Mouse (Mus musculus): ENCODE data around the gene Ddx20. TPM values are rescaled to one million over a fixed set of nuclear protein-coding genes. Genes with fewer than 3 reads are reported as not detected.

The Ddx20 gene
- total and polyA plus RNA-seq, 3 experiments: 4.1 to 12.3 (median 9.2) TPM

GRCm38 (mm10) chr3:105698311-105698710, 10.9 kb upstream of the Ddx20 start:
- H3K27ac ChIP-seq: no peak overlapping the region
- TF ChIP-seq CTCF (IDR thresholded peaks at IDR 0.05): no peak
- no peak for TF ChIP-seq POLR2A (IDR thresholded peaks at IDR 0.05; ENCODE audit: insufficient read depth, low read depth, low read length)
- no peak for TF ChIP-seq EP300 (IDR thresholded peaks at IDR 0.05; ENCODE audit: insufficient read depth, low read depth, low read length)
- DNase-seq: peak in 1 of 2 experiments; percentile 17
- no peak overlapping the region for H3K4me3 ChIP-seq
- H3K4me1 ChIP-seq (ENCODE audit: control insufficient read depth, insufficient read depth, low read length): peaks cover 29% of the 10 kb centered on the region
- H3K36me3 ChIP-seq (ENCODE audit: control insufficient read depth, insufficient read depth, low read length): no peaks in the 10 kb centered on the region; the same call in 1 of the 2 replicates
- H3K9ac ChIP-seq (ENCODE audit: low read depth, low read length): no peak overlapping the region
- no peaks in the 10 kb centered on the region for H3K27me3 ChIP-seq (ENCODE audit: control insufficient read depth, insufficient read depth, low read length)
- 56% methylated on average over 1 of the region's 1 CpGs for WGBS
- no peaks in the 10 kb centered on the region for H3K79me2 ChIP-seq (replicated peaks; ENCODE audit: control insufficient read depth, insufficient read depth, low read length)
- intact Hi-C loops (cut with DNase I): no loop called here

- Histone ChIP-seq H3K36me3 (ENCODE audit: control insufficient read depth, insufficient read depth, low read length) (no peaks in the 10 kb centered on the region; the same call in 1 of the 2 replicates), H3K27me3 (ENCODE audit: control insufficient read depth, insufficient read depth, low read length) (no peaks in the 10 kb centered on the region), H3K4me3 (no peak overlapping the region), H3K79me2 (replicated peaks; ENCODE audit: control insufficient read depth, insufficient read depth, low read length) (no peaks in the 10 kb centered on the region), H3K27ac (peak overlapping the region; percentile 89), H3K9ac (ENCODE audit: low read depth, low read length) (no peak overlapping the region), H3K4me1 (ENCODE audit: control insufficient read depth, insufficient read depth, low read length) (peaks cover 28% of the 10 kb centered on the region)
- TF ChIP-seq EP300 (IDR thresholded peaks at IDR 0.05; ENCODE audit: insufficient read depth, low read depth, low read length) (no peak), POLR2A (IDR thresholded peaks at IDR 0.05; ENCODE audit: insufficient read depth, low read depth, low read length) (no peak), CTCF (IDR thresholded peaks at IDR 0.05) (no peak)
- no peak for DNase-seq
- intact Hi-C loops (cut with DNase I): no loop called here
- 72% methylated on average over 5 of the region's 5 CpGs for WGBS
Observed at GRCm38 (mm10) chr3:105697148-105697441, 9.7 kb upstream of the Ddx20 start.

DNA sequence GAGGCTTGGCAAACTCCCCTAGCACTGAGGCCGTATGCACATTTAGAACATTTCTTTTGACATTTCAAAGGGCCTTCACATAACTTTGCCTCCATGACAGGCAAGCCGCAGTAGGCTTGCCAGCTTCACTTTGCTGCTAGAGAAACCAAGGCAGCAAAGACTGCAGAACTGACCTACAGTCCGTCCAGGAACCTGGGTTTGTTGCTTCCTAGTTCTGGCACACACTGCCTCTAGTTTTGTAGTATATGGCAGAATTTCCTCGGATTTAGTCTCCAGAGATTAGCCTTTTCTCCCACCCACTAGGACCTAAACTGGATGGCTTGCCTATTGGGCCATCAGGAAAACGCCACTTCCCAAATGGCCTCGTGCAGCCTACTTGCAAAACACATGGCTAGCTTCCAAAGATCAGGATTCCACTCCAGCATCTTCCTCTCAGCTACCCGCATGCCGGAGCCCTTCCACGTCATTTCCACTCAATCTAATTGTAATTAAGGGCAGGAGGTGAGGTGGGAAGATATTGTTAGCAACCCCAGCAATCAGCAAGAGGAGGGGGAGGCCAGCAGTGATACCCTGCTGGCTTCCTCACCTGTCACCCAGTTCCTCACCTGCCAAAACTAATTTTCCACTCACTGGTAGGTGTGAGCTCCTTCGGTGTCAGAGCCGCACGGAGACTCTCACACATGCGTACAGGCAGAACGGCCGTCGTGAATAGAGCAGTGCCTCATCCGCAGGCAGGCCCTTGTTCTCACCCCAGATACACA, 9.2 kb upstream of the Ddx20 start:
- Histone ChIP-seq H3K4me1 (ENCODE audit: control insufficient read depth, insufficient read depth, low read length) (peaks cover 24% of the 10 kb centered on the region), H3K9ac (ENCODE audit: low read depth, low read length) (peak overlapping the region; percentile 41), H3K4me3 (no peak overlapping the region; the same call in 1 of the 2 replicates), H3K27me3 (ENCODE audit: control insufficient read depth, insufficient read depth, low read length) (no peaks in the 10 kb centered on the region), H3K79me2 (replicated peaks; ENCODE audit: control insufficient read depth, insufficient read depth, low read length) (no peaks in the 10 kb centered on the region), H3K27ac (peak overlapping the region; percentile 89), H3K36me3 (ENCODE audit: control insufficient read depth, insufficient read depth, low read length) (no peaks in the 10 kb centered on the region; the same call in 1 of the 2 replicates)
- DNase-seq: peak; percentile 36 to 46
- intact Hi-C loops (cut with DNase I): no loop called here
- WGBS: 35% methylated on average over 17 of the region's 17 CpGs
- TF ChIP-seq CTCF (IDR thresholded peaks at IDR 0.05) (no peak), EP300 (IDR thresholded peaks at IDR 0.05; ENCODE audit: insufficient read depth, low read depth, low read length) (0 out of 2 replicates have a peak, but pooled peaks have one; percentile 26)

DNA sequence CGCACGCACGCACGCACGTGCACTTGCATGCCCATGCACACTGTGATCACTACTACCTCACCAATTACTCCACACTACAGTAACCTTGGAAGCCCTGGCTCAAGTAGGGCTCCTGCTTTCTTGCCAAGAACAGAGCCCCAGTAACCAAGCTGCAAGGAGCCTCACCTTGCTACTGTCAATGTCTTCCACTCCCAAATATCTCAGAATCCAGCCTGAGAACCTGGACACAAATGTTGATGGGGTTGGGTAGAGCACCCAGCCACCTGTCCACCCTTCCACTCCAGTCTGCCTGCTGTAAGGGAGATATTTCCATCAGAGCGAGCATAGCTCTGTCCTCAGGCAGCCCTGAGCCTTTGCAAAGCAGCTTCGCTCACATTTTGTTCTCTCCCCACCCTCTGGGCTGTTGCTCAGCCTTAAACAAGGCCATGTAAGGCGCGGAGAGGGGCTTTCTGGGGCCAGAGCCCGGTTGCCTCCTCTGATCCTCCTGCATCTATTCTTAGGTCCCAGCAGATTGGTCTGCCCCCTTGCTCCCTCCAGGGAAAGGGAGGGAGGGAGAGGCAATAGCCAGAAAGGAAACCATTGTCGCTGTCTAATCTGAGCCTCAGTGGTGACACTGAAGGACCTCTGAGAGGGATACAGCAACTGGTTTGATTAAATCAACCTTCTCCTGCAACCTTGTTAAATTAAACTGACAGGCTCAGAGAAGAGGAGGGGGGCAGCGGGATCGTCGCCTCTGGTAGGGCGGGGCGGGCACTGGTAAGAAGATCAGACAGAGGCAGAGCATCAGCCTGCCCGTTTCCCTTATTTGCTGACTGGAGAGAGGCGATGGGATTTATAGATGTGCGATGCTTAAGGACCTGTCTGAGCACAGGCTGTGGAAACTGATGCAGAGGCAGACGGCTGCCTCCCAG, 8.4 kb upstream of the Ddx20 start:
- Histone ChIP-seq H3K79me2 (replicated peaks; ENCODE audit: control insufficient read depth, insufficient read depth, low read length) (no peaks in the 10 kb centered on the region), H3K27ac (peak overlapping the region; percentile 89), H3K9ac (ENCODE audit: low read depth, low read length) (peak overlapping the region; percentile 41), H3K36me3 (ENCODE audit: control insufficient read depth, insufficient read depth, low read length) (no peaks in the 10 kb centered on the region; the same call in 1 of the 2 replicates), H3K4me1 (ENCODE audit: control insufficient read depth, insufficient read depth, low read length) (peaks cover 23% of the 10 kb centered on the region), H3K4me3 (peak overlapping the region; percentile 17), H3K27me3 (ENCODE audit: control insufficient read depth, insufficient read depth, low read length) (no peaks in the 10 kb centered on the region)
- peak; percentile 65; the same call in 1 of the 2 replicates for TF ChIP-seq POLR2A (IDR thresholded peaks at IDR 0.05; ENCODE audit: insufficient read depth, low read depth, low read length)
- no peak for TF ChIP-seq EP300 (IDR thresholded peaks at IDR 0.05; ENCODE audit: insufficient read depth, low read depth, low read length)
- TF ChIP-seq CTCF (IDR thresholded peaks at IDR 0.05): no peak
- WGBS: 32% methylated on average over 20 of the region's 20 CpGs
- peak; percentile 61 to 66 for DNase-seq
- intact Hi-C loops (cut with DNase I): no loop called here

GRCm38 (mm10) chr3:105693327-105694080, 6.1 kb upstream of the Ddx20 start:
- Histone ChIP-seq H3K9ac (ENCODE audit: low read depth, low read length) (peak overlapping the region; percentile 56), H3K27me3 (ENCODE audit: control insufficient read depth, insufficient read depth, low read length) (no peaks in the 10 kb centered on the region), H3K79me2 (replicated peaks; ENCODE audit: control insufficient read depth, insufficient read depth, low read length) (no peaks in the 10 kb centered on the region), H3K36me3 (ENCODE audit: control insufficient read depth, insufficient read depth, low read length) (no peaks in the 10 kb centered on the region; the same call in 1 of the 2 replicates), H3K27ac (peak overlapping the region; percentile 6; the same call in 1 of the 2 replicates), H3K4me3 (no peak overlapping the region), H3K4me1 (ENCODE audit: control insufficient read depth, insufficient read depth, low read length) (peaks cover 20% of the 10 kb centered on the region)
- TF ChIP-seq CTCF (IDR thresholded peaks at IDR 0.05): no peak
- no peak for TF ChIP-seq EP300 (IDR thresholded peaks at IDR 0.05; ENCODE audit: insufficient read depth, low read depth, low read length)
- TF ChIP-seq POLR2A (IDR thresholded peaks at IDR 0.05; ENCODE audit: insufficient read depth, low read depth, low read length): no peak
- WGBS: 67% methylated on average over 14 of the region's 14 CpGs
- intact Hi-C loops (cut with DNase I): no loop called here
- DNase-seq: peak in 1 of 2 experiments; percentile 16

Measured in heart, adult 2 months (tissue).